Mouse (Mus musculus) c-Kit-negative CD71-positive TER-119-positive erythroid progenitor cells, embryonic 14.5 days (primary cell): Measurements from ENCODE around the gene Abcc1.
A peak's percentile ranks its signal among the peaks of the same experiment; 100 is the strongest.

ENCODE experiments used
- DNase-seq: peaks from one replicate; pipeline ENCODE4 v3.0.0-alpha.2; 2013; ENCODE audit warnings: low read depth, low spot score

Gene Abcc1

GRCm38 (mm10) chr16:14361362-14362098 is at the start of gene Abcc1:
Abcc1 (plus strand) TSS chr16:14361558.
- DNase-seq = peak; percentile 46

DNA sequence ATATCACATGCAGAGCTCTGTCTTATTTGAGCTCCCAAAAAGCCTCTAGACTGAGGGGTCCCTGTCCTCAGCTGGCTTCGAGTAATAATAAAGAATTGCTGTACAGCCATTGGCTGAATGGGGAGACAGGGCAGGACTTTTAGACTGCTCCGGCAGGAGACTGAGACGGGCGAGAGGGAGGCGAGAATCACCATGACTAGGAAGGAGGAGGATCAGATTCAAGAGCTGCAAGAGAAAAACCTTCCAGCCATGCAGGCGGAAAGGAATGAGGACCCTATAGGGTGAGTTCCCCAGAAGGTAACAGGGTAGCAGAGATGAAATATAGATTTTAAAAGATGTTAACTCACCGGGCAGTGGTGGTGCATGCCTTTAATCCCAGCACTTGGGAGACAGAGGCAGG is 48.4 kb upstream of the Abcc1 start:
- DNase-seq = no peak

DNA sequence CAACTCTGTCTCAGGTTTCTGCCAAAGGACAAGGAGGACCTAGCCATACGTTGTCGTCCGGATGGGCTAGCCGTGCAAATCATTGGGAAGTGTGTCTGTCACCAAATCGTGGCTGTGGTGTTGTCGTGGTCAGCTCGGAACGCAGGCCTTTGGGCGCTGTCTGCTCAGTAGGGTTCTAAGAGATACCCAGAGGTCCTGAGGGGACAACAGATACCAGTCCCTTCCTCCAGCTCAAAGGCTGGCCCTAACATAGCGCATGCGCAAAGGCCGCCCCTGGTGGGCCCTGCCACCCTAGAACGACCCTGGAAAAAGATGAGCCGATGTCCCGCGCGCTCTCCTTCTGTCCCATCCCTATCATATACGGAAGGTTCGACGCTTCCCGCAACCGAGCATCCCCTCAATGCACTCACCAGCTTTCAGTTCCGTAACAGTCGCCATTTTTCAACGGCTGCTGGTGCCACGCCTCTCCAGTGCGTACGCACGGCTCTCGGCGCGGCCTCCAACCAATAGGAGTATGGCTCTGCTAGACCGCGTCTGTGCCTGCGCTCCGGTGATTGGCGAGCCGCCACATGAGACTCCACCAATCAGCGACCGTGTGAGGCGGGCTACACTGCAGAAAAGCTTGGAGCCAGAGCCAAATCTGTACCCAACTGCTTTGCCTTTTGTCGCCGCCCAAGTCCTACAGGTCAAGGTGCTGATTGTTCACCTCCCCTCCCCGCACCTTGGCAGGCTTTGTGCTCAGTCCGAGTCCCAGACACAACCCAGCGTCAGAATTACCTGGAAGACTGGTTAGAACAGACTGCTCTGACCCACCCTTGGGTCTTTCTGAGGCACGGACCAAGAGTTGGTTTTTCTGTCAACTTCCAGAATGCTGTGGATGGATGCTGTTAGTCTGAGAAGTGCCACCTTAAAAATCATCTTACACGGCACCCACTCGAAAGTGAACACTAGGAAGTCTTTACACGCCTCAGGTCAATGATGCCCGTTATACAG is 44.2 kb upstream of the Abcc1 start, which contains the start of gene Fopnl:
Fopnl (minus strand) TSS at position 522 of the 993 bp plus-strand sequence.
- peak; percentile 90 for DNase-seq

GRCm38 (mm10) chr16:14319681-14320080 is 41.7 kb upstream of the Abcc1 start:
- no peak for DNase-seq

DNA sequence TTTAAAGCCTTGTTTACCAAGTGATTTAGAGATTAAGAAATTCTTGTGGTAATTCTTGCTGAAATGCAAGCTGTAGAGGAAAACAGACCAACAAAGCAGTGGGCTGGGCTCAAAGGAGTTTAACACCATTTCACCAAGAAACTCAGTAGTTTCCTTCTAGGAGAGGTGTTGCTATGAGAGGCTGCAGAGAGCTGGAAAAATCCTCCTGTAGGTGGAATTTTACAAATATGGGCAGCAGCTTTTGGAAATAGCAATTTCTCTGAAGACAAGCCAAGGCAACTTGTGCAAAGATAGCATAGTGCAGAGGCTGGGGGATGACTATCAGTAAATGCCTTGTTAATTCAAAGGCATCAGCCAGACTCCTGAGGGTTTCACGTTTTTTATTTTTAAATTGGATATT is 40.9 kb upstream of the Abcc1 start:
- DNase-seq = no peak

GRCm38 (mm10) chr16:14328156-14328555 is 33.2 kb upstream of the Abcc1 start:
- DNase-seq = no peak

GRCm38 (mm10) chr16:14344967-14345366 is 16.4 kb upstream of the Abcc1 start:
- DNase-seq = no peak

DNA sequence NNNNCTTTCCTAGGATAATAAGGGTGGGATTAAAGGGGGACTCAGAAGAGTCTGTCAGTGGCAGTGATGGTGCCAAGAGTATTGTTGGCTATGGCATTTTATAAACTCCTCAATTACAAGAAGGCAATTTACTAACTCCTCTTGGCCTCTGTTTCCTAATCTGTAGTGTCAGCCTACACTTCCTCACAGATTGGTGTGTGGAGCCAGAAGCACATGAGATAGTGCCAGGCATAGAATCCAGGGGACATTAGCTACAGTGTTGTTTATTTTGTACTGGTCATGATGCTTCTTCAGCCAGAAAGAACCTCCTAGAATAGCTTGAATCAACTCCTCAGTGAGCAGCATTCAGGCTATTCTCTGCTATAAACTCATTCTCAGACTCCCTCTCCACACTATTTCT is 9.8 kb upstream of the Abcc1 start:
- DNase-seq = no peak

GRCm38 (mm10) chr16:14352234-14352633 is 9.1 kb upstream of the Abcc1 start:
- DNase-seq = no peak

DNA sequence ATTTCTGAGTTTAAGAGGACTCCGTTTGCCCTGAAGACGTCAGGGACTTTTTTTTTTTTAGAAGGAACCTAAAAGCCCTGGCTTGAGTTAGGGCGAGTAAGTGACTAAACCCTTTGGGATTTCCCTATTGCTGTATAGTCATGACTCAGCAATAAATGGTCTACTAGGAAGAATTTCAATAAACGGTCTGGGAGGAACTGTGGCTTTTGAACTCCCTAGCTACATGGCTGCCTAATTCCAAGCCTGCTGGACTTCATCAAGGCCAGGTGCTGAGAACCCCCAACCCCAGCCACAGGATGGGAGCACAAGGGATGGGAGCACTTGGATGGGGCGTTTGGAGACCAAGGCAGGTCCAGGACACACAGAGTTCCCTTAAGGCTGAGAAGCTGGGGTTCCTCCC is 8.7 kb upstream of the Abcc1 start:
- peak; percentile 28 for DNase-seq

DNA sequence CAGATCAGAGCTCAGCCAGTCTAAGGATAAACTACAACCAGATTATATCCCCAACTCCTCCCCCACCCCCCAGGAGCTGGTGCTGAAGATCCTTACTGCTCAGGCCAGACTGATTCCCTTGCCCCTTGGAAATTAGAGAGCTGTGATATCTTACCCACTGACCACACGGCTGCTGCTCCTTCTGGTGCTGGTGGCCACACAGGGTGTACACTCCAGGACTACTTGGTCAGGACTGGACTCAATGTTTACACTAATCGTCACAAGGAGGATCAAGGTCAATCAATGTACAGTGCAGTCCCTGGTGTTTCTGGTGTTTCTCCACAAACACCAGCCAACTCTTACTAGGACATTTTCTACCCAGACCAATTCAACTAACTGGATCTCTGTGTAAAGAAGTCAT is 3.5 kb upstream of the Abcc1 start:
- DNase-seq = no peak

GRCm38 (mm10) chr16:14358531-14358930 is 2.8 kb upstream of the Abcc1 start:
- DNase-seq = no peak

DNA sequence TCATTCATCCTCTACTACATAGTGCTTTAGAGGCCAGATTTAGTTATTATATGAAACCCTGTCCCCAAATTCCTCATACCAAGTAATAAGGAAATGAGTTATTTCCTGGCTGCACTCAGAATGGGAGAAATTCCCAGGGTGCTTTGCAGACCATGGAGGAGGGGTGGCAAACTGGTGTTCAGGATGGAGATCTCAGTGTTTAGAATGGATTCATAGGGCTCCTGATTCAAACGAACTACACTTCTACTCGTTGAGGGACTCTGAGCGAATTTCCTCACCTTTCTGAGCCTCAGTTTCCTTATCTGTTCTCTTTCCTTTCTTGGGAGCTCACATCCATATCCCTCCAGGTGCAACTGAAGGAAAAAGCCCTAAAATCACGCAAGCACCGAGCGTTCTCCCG is 427 bp upstream of the Abcc1 start:
- no peak for DNase-seq

- no peak for DNase-seq
These were observed 902 bp downstream of the Abcc1 start for GRCm38 (mm10) chr16:14362099-14362820.

- DNase-seq = no peak
These were observed 2.1 kb downstream of the Abcc1 start for GRCm38 (mm10) chr16:14363496-14363895.

- DNase-seq = no peak
These were observed 2.7 kb downstream of the Abcc1 start for GRCm38 (mm10) chr16:14364066-14364465.

DNA sequence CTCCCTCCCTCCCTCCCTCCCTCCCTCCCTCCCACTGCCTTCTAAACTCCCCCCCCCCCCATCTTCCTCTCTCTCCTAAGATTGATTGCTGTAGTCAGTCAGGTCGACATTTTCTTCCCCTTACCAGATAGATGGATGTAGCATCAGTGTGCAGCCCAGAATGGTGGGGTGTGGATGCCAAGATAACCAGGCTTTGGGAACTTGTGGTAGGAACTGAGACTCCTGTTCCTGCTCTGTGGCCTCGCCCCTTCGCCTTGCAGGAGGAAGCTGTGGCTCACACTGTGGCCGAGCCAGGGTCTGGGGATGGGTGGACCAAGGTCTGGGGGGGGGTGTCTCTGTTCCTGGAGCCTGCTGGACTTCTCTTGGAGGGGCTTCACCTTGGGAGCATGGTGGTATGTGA is 4.1 kb downstream of the Abcc1 start:
- no peak for DNase-seq

DNA sequence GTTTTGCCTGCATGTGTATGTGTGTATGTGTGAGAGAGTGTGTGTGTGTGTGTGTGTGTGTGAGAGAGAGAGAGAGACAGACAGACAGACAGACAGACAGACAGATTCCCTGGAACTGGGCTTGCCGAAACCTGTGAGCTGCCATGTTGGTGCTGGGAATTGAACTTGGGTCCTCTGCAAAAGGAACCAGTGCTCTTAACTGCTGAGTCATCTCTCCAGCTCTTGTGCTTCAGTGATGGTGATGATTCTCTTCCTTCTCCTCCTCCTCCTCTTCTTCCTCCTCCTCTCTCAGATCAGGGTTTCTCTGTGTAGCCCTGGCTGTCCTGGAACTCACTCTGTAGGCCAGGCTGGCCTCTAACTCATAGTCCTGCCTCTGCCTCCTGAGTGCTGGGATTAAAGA is 4.7 kb downstream of the Abcc1 start:
- no peak for DNase-seq

- DNase-seq = no peak
These were observed 10.0 kb downstream of the Abcc1 start for GRCm38 (mm10) chr16:14371367-14371766.

GRCm38 (mm10) chr16:14372382-14372781 is 11.0 kb downstream of the Abcc1 start:
- no peak for DNase-seq

- no peak for DNase-seq
These were observed 11.5 kb downstream of the Abcc1 start for GRCm38 (mm10) chr16:14372817-14373301.

DNA sequence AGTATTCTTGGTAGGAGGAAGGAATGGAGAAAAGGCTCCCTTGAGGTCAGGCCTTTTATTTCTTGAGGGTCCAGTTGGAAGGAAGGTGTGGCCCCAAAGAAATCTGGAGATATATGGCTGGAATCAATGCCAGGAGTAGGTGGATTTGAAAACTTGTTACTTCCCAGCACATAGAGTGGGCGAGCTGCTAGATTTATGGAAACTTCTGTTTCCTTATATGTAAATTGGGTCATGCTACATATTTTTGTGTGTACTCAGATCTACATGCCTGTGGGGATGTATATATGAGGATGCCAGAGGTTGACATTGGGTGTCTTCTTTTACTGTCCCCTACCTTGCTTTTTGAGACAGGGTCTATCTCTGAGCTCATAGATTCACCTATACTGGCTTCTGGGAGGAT is 14.6 kb downstream of the Abcc1 start:
- no peak for DNase-seq
